Mouse (Mus musculus) heart, embryonic 11.5 days (tissue): ENCODE data around the gene Lamp2. TPM values are rescaled to one million over a fixed set of nuclear protein-coding genes. Genes with fewer than 3 reads are reported as not detected.
"Not testable (repeated sequence)": the region's sequence is repeated elsewhere in the genome, so short reads cannot be mapped to it uniquely, and the experiment has no call there.

Experiments used
- ATAC-seq: fragments of 200-750 bp; cut with Nextera tagmentation; replicated peaks from 2 replicates; pipeline ENCODE4 v1.8.0; 2017; ENCODE audit warnings: moderate library complexity; ENCODE audit not compliant: insufficient number of reproducible peaks, low FRiP score, low TSS enrichment
- H3K27ac ChIP-seq: fragments of 300-500 bp; sonication (generic); 2 replicates; pipeline ENCODE4 v1.5.1; 2014; ENCODE audit warnings: mild to moderate bottlenecking, low read depth, low read length
- H3K27me3 ChIP-seq: fragments of 300-500 bp; sonication (generic); 2 replicates; pipeline ENCODE4 v1.6.1; 2014; ENCODE audit warnings: mild to moderate bottlenecking, low read length, mixed read lengths; ENCODE audit not compliant: control insufficient read depth, insufficient read depth
- H3K36me3 ChIP-seq: fragments of 300-500 bp; sonication (generic); 2 replicates; pipeline ENCODE4 v1.6.1; 2014; ENCODE audit warnings: mild to moderate bottlenecking, low read length, moderate library complexity, mixed read lengths; ENCODE audit not compliant: control insufficient read depth, insufficient read depth
- H3K4me1 ChIP-seq: fragments of 300-500 bp; sonication (generic); 2 replicates; pipeline ENCODE4 v1.6.1; 2014; ENCODE audit warnings: low read length; ENCODE audit not compliant: control insufficient read depth, insufficient read depth
- H3K4me2 ChIP-seq: fragments of 300-500 bp; sonication (generic); 2 replicates; pipeline ENCODE4 v1.6.1; 2014; ENCODE audit warnings: mild to moderate bottlenecking, moderate library complexity
- H3K4me3 ChIP-seq: fragments of 300-500 bp; sonication (generic); 2 replicates; pipeline ENCODE4 v1.5.1; 2014; ENCODE audit warnings: low read depth, low read length
- H3K9ac ChIP-seq: fragments of 300-500 bp; sonication (generic); 2 replicates; pipeline ENCODE4 v1.6.1; 2014; ENCODE audit warnings: mild to moderate bottlenecking, low read depth, low read length, moderate library complexity
- H3K9me3 ChIP-seq: fragments of 300-500 bp; sonication (generic); replicated peaks from 2 replicates; pipeline ENCODE4 v1.6.1; 2016; ENCODE audit warnings: low read length; ENCODE audit not compliant: control insufficient read depth
- WGBS: fragments of 180-500 bp; shearing (Covaris S2); extraction: QIAGEN DNeasy Blood & Tissue Kit; methylation state at CpG from one replicate; pipeline ENCODE4 v1.1.7; 2014; ENCODE audit not compliant: insufficient replicate concordance; 5-methylcytosine and 5-hydroxymethylcytosine counted together
- polyA plus RNA-seq: library from polyadenylated mRNA; unstranded; fragments of >200 nt; fragmentation: Nextera tagmentation; extraction: Ambion mirVana; gene quantifications from 2 replicates; pipeline ENCODE4 v1.2.1, GENCODE M21; 2014

Gene Lamp2
- polyA plus RNA-seq, result 137 and 160 TPM in 2 replicates

DNA sequence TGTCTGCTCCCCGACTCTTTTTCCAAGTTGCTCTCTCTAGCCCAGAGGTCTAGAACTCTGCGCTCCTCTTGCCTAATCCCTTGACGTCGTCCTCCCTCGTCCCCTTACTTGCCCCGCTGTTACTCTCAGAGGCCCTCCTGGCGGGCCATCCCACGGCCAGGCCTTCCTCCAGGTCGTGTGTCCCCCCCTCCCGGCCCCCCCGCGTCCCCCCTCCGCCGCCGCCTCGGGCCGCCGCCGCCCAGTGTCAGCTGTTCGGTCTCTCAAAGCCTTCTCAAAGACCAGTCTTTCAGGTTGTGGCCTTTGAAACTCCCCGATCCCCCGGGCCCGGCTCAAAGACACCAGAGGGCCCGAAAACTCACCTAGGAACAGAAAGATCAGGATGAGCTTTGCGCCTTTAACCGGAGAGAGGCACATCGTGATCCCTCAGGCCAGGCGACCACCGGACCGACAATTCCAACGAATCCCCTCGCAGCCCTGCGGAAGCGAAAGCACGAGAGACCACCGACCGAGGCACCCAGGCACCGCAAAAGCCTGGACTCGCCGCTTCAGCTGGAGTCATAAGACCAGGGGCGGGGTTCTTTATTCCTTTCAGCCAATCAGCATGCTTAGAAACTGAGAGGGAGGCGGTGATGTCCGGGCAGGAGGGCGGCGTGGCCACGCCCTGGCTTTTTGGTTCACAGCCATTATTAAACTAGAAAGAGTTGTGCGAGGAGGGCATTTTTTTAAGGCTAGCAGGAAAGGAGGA lies at the start of gene Lamp2:
Lamp2 (minus strand) TSS at position 565 of the 745 bp plus-strand sequence.
- peak within 1 kb of the TSS; percentile 87 for H3K27ac ChIP-seq
- H3K4me2 ChIP-seq, result peak within 1 kb of the TSS; percentile 61
- peak within 1 kb of the TSS; percentile 76 for H3K9ac ChIP-seq
- 15% methylated on average over 47 of the region's 47 CpGs for WGBS
- H3K36me3 ChIP-seq, result 0 out of 2 replicates have a peak, but pooled peaks cover 5% of the 10 kb centered on the region
- H3K9me3 ChIP-seq, result no peaks in the 10 kb centered on the region
- peak; percentile 94 for ATAC-seq
- H3K27me3 ChIP-seq, result no peaks in the 10 kb centered on the region
- H3K4me1 ChIP-seq, result no peaks in the 10 kb centered on the region
- peak within 1 kb of the TSS; percentile 64 for H3K4me3 ChIP-seq

- H3K27ac ChIP-seq, result no peak overlapping the region
- H3K27me3 ChIP-seq, result no peaks in the 10 kb centered on the region
- H3K4me1 ChIP-seq, result no peaks in the 10 kb centered on the region
- no peak for ATAC-seq
- H3K4me3 ChIP-seq, result no peak overlapping the region
- H3K9me3 ChIP-seq, result no peaks in the 10 kb centered on the region
- H3K36me3 ChIP-seq, result no peaks in the 10 kb centered on the region
- WGBS, result 81% methylated on average over 11 of the region's 14 CpGs
- no peak overlapping the region for H3K4me2 ChIP-seq
- no peak overlapping the region for H3K9ac ChIP-seq
These were observed 48.6 kb upstream of the Lamp2 start for GRCm38 (mm10) chrX:38504846-38505245.

GRCm38 (mm10) chrX:38502182-38502581 lies 45.9 kb upstream of the Lamp2 start:
- not testable (repeated sequence) for H3K4me2 ChIP-seq, H3K27me3 ChIP-seq, H3K27ac ChIP-seq, ATAC-seq, H3K9me3 ChIP-seq, H3K4me3 ChIP-seq, H3K4me1 ChIP-seq, H3K36me3 ChIP-seq, H3K9ac ChIP-seq
- WGBS, result 61% methylated on average over 5 of the region's 5 CpGs

DNA sequence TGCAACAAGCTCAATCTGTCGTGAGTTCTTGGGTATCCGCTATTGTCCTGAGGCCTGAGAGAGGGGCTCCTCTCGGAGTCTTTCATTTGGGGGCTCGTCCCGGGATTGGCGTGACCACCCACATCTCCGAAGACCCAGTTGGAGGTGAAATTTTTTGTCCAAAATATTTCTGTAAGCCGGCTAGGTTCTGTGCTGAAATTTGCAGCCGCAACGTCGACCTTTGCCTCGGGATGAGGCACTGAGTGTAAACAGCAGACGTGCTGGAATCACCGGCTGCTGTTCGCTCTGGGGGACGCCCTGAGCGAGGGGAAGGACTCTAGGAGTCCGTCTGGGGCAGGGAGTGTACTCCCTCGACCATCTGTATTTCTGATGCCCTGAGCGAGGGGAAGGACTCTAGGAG lies 29.2 kb upstream of the Lamp2 start:
- not testable (repeated sequence) for H3K36me3 ChIP-seq, ATAC-seq, H3K27ac ChIP-seq, H3K9ac ChIP-seq, H3K4me1 ChIP-seq, H3K27me3 ChIP-seq, H3K9me3 ChIP-seq, H3K4me3 ChIP-seq
- WGBS, result 30% methylated on average over 20 of the region's 20 CpGs
- peak overlapping the region; percentile 35 for H3K4me2 ChIP-seq

DNA sequence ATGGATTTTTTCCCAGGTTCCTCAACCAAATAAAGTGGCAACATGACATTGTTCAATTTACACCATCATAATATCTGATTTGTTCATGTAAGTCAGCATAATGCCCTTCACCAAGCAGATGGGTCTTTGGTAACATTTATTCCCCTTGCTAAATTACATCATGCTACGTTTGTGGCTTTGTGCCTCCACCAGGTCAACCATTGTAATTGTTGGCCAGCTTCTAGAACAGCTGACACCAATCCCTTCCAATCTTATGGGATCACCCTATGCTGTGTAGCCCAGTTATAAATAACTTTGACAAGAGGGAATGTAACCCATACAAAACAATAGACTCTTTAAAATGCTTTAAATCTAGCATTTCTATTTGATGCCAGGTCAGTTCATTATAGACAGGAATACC lies 22.3 kb upstream of the Lamp2 start:
- no peaks in the 10 kb centered on the region for H3K27me3 ChIP-seq
- no peak for ATAC-seq
- no peaks in the 10 kb centered on the region for H3K36me3 ChIP-seq
- H3K4me3 ChIP-seq, result no peak overlapping the region
- WGBS, result 65% methylated on average over 1 of the region's 1 CpGs
- H3K4me2 ChIP-seq, result no peak overlapping the region
- no peak overlapping the region for H3K9ac ChIP-seq
- no peaks in the 10 kb centered on the region for H3K4me1 ChIP-seq
- no peak overlapping the region for H3K27ac ChIP-seq
- H3K9me3 ChIP-seq, result no peaks in the 10 kb centered on the region

DNA sequence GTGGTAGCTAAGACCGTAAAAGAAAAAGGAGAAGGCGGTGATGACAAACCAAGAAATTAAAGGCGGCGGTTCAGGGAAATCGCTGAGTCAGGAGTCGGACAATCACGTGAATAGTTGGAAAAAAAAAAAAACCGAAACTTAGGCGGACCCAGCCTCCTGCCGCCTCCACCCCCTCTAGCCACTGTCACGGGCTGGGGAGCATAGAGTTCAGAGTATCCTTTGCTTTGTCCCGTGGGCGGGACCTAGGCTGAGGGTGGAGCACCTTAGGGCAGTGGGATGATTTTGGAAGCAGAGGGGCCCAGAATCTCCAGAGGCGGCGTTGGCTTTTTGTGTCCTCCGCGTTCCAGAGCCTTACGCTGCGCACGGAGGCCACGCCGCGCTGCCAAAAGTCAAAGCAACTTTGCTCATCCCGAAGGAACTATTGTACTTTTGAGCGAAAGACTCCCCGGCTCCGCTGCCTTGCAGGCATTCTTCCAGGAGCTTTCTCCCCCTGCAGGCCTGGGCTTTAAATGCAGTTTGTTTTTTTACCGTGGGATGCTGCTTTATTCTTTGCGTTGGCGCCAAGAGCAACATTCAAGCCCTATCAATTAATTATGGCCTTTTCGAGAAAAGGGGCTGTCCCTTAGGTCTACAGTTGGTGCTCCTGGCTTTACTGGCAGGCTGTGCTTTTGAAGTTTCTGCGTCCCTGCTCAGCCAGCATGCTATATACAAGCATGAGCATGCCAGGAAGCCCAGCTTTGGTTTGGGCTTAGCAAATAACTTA lies 17.5 kb upstream of the Lamp2 start:
- Histone ChIP-seq H3K9ac (peak overlapping the region; percentile 56; the same call in 1 of the 2 replicates), H3K36me3 (no peaks in the 10 kb centered on the region), H3K27ac (peak overlapping the region; percentile 79), H3K4me3 (peak overlapping the region; percentile 41), H3K4me2 (peak overlapping the region; percentile 59), H3K9me3 (no peaks in the 10 kb centered on the region), H3K27me3 (no peaks in the 10 kb centered on the region), H3K4me1 (no peaks in the 10 kb centered on the region)
- ATAC-seq, result peak; percentile 96
- WGBS, result 11% methylated on average over 32 of the region's 32 CpGs

DNA sequence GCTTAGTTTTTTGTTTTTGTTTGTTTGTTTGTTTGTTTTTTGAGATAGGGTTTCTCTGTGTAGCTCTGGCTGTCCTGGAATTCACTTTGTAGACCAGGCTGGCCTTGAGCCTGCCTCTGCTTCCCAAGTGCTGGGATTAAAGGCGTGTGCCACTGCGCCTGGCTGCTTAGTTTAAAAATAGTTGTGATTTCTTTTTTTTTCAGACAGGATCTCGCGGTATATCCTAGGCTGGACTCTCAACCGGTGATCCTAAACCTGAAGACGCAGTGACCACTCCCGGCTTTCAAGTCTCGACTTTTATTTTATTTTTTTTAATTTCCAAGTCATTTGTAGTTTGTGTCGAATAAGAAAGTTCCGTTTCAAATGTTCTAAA lies 16.9 kb upstream of the Lamp2 start:
- peak overlapping the region; percentile 32 for H3K4me2 ChIP-seq
- no peak overlapping the region for H3K9ac ChIP-seq
- peak; percentile 39; the same call in 1 of the 2 replicates for ATAC-seq
- H3K36me3 ChIP-seq, result no peaks in the 10 kb centered on the region
- H3K27me3 ChIP-seq, result no peaks in the 10 kb centered on the region
- no peaks in the 10 kb centered on the region for H3K9me3 ChIP-seq
- 9% methylated on average over 10 of the region's 10 CpGs for WGBS
- H3K4me1 ChIP-seq, result no peaks in the 10 kb centered on the region
- H3K27ac ChIP-seq, result peak overlapping the region; percentile 35; the same call in 1 of the 2 replicates
- H3K4me3 ChIP-seq, result peak overlapping the region; percentile 41

- no peak overlapping the region for H3K4me3 ChIP-seq
These were observed 10.0 kb upstream of the Lamp2 start for GRCm38 (mm10) chrX:38466236-38466635.

More at GRCm38 (mm10) chrX:38466236-38466635, 10.0 kb upstream of the Lamp2 start:
- no peak for ATAC-seq
- Histone ChIP-seq H3K27me3 (no peaks in the 10 kb centered on the region), H3K36me3 (no peaks in the 10 kb centered on the region), H3K4me1 (no peaks in the 10 kb centered on the region), H3K9ac (no peak overlapping the region), H3K9me3 (no peaks in the 10 kb centered on the region), H3K27ac (no peak overlapping the region), H3K4me2 (no peak overlapping the region)
